Mouse (Mus musculus): ENCODE results near the gene Aldh1l1. TPM values are rescaled to one million over a fixed set of nuclear protein-coding genes. Genes with fewer than 3 reads are reported as not detected.

Aldh1l1 gene
- polyA plus RNA-seq, 1 experiment = 4.0 TPM

GRCm38 (mm10) chr6:90594972-90595371, 108.7 kb downstream of the Aldh1l1 start:
- no peak for TF ChIP-seq CTCF (IDR thresholded peaks at IDR 0.05; ENCODE audit: borderline replicate concordance, insufficient read depth, low read length)
- TF ChIP-seq POLR2A (IDR thresholded peaks at IDR 0.05; ENCODE audit: low read depth, low read length) = no peak
- Histone ChIP-seq H3K4me1 (ENCODE audit: control insufficient read depth, insufficient read depth, low read length) (no peaks in the 10 kb centered on the region), H3K4me3 (ENCODE audit: insufficient read depth, low read length) (no peak overlapping the region), H3K27ac (ENCODE audit: insufficient read depth, low read length) (no peak overlapping the region)

GRCm38 (mm10) chr6:90597060-90597459, 110.8 kb downstream of the Aldh1l1 start:
- Histone ChIP-seq H3K4me3 (ENCODE audit: insufficient read depth, low read length) (no peak overlapping the region), H3K27ac (ENCODE audit: insufficient read depth, low read length) (no peak overlapping the region), H3K4me1 (ENCODE audit: control insufficient read depth, insufficient read depth, low read length) (no peaks in the 10 kb centered on the region)
- no peak for TF ChIP-seq POLR2A (IDR thresholded peaks at IDR 0.05; ENCODE audit: low read depth, low read length)
- no peak for TF ChIP-seq CTCF (IDR thresholded peaks at IDR 0.05; ENCODE audit: borderline replicate concordance, insufficient read depth, low read length)

DNA sequence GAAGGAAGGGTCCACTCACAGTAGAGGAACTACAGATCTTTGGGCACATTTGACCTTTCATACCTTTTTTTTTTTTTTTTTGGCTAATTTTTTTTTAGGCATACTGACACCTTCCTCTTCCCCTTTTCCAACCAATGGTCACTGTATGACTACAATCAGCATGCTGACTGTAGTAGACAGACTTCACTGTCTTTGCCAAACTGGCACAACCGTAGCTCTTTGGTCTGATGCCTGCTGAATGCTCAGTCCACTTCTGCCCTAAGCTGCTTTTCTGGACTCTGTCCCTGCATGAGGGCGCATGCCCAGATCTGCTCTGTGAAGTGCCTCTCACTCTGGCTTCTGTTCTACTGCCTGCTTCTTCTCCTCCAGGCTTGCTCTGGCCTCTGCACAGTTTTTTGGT, 111.4 kb downstream of the Aldh1l1 start:
- no peak overlapping the region for H3K4me3 ChIP-seq (ENCODE audit: insufficient read depth, low read length)
- TF ChIP-seq POLR2A (IDR thresholded peaks at IDR 0.05; ENCODE audit: low read depth, low read length) (no peak), CTCF (IDR thresholded peaks at IDR 0.05; ENCODE audit: borderline replicate concordance, insufficient read depth, low read length) (no peak)
- H3K27ac ChIP-seq (ENCODE audit: insufficient read depth, low read length) = no peak overlapping the region

DNA sequence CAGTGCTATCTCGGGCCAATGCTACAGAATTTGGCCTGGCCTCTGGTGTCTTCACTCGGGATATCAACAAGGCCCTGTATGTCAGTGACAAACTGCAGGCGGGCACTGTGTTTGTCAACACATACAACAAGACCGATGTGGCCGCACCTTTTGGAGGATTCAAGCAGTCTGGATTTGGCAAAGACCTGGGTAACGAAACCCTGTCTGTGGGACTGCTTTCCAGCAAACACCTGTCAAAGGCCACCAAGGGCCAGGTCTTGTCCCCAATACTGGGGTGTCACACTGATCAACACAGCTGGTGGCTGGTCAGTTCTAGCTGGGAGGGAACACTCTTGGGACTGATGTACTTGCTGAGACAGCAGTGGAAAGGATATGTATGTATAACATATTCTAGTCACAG, 112.0 kb downstream of the Aldh1l1 start:
- Histone ChIP-seq H3K4me1 (ENCODE audit: control insufficient read depth, insufficient read depth, low read length) (no peaks in the 10 kb centered on the region), H3K4me3 (ENCODE audit: insufficient read depth, low read length) (no peak overlapping the region), H3K27ac (ENCODE audit: insufficient read depth, low read length) (no peak overlapping the region)
- TF ChIP-seq CTCF (IDR thresholded peaks at IDR 0.05; ENCODE audit: borderline replicate concordance, insufficient read depth, low read length) (no peak), POLR2A (IDR thresholded peaks at IDR 0.05; ENCODE audit: low read depth, low read length) (no peak)

More for the DNA sequence above, 111.4 kb downstream of the Aldh1l1 start:
- H3K4me1 ChIP-seq (ENCODE audit: control insufficient read depth, insufficient read depth, low read length) = no peaks in the 10 kb centered on the region

DNA sequence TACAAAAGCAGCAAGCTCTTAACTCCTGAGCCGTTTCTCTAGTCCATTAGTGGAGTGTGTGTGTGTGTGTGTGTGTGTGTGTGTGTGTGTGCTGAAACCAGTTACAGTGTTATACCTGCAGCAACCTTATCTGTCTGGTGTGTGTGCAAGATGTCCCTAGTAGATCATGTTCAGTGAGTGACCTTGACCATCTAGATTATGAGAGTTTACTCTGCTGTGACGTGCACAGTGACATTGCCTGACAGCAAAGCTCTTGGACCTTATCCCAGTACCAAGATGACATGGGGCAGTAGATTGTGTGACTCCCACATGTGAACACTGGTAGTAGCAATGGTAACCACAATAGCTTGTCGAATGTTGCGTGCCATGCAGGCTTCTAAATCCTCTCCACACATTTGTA, 114.1 kb downstream of the Aldh1l1 start:
- no peak overlapping the region for H3K4me3 ChIP-seq (ENCODE audit: insufficient read depth, low read length)
- no peak overlapping the region for H3K27ac ChIP-seq (ENCODE audit: insufficient read depth, low read length)
- no peak for TF ChIP-seq CTCF (IDR thresholded peaks at IDR 0.05; ENCODE audit: borderline replicate concordance, insufficient read depth, low read length)
- no peak for TF ChIP-seq POLR2A (IDR thresholded peaks at IDR 0.05; ENCODE audit: low read depth, low read length)
- H3K4me1 ChIP-seq (ENCODE audit: control insufficient read depth, insufficient read depth, low read length) = no peaks in the 10 kb centered on the region

- no peak for TF ChIP-seq CTCF (IDR thresholded peaks at IDR 0.05; ENCODE audit: borderline replicate concordance, insufficient read depth, low read length)
- no peak for TF ChIP-seq POLR2A (IDR thresholded peaks at IDR 0.05; ENCODE audit: low read depth, low read length)
- no peak overlapping the region for H3K27ac ChIP-seq (ENCODE audit: insufficient read depth, low read length)
- H3K4me1 ChIP-seq (ENCODE audit: control insufficient read depth, insufficient read depth, low read length) = no peaks in the 10 kb centered on the region
- no peak overlapping the region for H3K4me3 ChIP-seq (ENCODE audit: insufficient read depth, low read length)
These were observed 115.5 kb downstream of the Aldh1l1 start for GRCm38 (mm10) chr6:90601736-90602135.

- no peak for TF ChIP-seq POLR2A (IDR thresholded peaks at IDR 0.05; ENCODE audit: low read depth, low read length)
- Histone ChIP-seq H3K4me1 (ENCODE audit: control insufficient read depth, insufficient read depth, low read length) (no peaks in the 10 kb centered on the region), H3K4me3 (ENCODE audit: insufficient read depth, low read length) (no peak overlapping the region), H3K27ac (ENCODE audit: insufficient read depth, low read length) (no peak overlapping the region)
These were observed 116.1 kb downstream of the Aldh1l1 start for GRCm38 (mm10) chr6:90602304-90602703.

- H3K4me3 ChIP-seq (ENCODE audit: insufficient read depth, low read length) = no peak overlapping the region
- no peak overlapping the region for H3K27ac ChIP-seq (ENCODE audit: insufficient read depth, low read length)
- no peak for TF ChIP-seq CTCF (IDR thresholded peaks at IDR 0.05; ENCODE audit: borderline replicate concordance, insufficient read depth, low read length)
- H3K4me1 ChIP-seq (ENCODE audit: control insufficient read depth, insufficient read depth, low read length) = no peaks in the 10 kb centered on the region
These were observed 116.9 kb downstream of the Aldh1l1 start for GRCm38 (mm10) chr6:90603126-90603525.

DNA sequence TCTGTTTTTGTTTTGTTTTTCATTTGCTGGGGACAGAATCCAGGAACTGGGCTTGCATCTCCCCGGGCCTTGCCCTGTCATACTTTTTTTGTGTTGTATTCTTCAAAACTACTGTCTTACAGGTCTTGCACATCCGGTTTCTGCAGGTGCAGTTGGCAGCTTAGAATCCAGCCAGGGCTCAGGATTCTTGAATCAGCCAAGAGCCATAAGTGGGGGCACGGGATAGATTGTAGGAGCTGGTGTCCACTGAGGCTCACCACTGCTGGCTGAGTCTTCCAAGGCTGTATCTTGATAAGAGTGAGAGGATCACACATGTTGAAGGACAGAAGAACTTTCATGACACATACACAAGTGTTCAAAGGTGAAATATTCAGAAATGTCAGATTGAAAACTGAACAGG, 117.9 kb downstream of the Aldh1l1 start:
- H3K4me3 ChIP-seq (ENCODE audit: insufficient read depth, low read length) = no peak overlapping the region
- TF ChIP-seq CTCF (IDR thresholded peaks at IDR 0.05; ENCODE audit: borderline replicate concordance, insufficient read depth, low read length) = no peak
- TF ChIP-seq POLR2A (IDR thresholded peaks at IDR 0.05; ENCODE audit: low read depth, low read length) = no peak

GRCm38 (mm10) chr6:90604533-90605297, 118.5 kb downstream of the Aldh1l1 start, which contains the start of gene Slc41a3:
Slc41a3 (plus strand) TSS chr6:90604725.
- Histone ChIP-seq H3K27ac (ENCODE audit: insufficient read depth, low read length) (peak within 1 kb of the TSS; percentile 32; the same call in 1 of the 2 replicates), H3K4me3 (ENCODE audit: insufficient read depth, low read length) (peak within 1 kb of the TSS; percentile 56), H3K4me1 (ENCODE audit: control insufficient read depth, insufficient read depth, low read length) (no peaks in the 10 kb centered on the region)
- TF ChIP-seq POLR2A (IDR thresholded peaks at IDR 0.05; ENCODE audit: low read depth, low read length) (peak; percentile 74), CTCF (IDR thresholded peaks at IDR 0.05; ENCODE audit: borderline replicate concordance, insufficient read depth, low read length) (no peak)

More for the DNA sequence above, 117.9 kb downstream of the Aldh1l1 start:
- H3K4me1 ChIP-seq (ENCODE audit: control insufficient read depth, insufficient read depth, low read length) = no peaks in the 10 kb centered on the region
- H3K27ac ChIP-seq (ENCODE audit: insufficient read depth, low read length) = no peak overlapping the region
